Mouse (Mus musculus) ES-Bruce4 (cell line): ENCODE measurements around the gene Tnnt2. TPM values are rescaled to one million over a fixed set of nuclear protein-coding genes. Genes with fewer than 3 reads are reported as not detected.

Experiments used
- H3K27ac ChIP-seq: 2 replicates; pipeline ENCODE4 v1.5.1; 2012; ENCODE audit warnings: low read length, inconsistent platforms; ENCODE audit not compliant: insufficient read depth
- H3K27me3 ChIP-seq: 2 replicates; pipeline ENCODE4 v1.6.1; 2012; ENCODE audit warnings: mild to moderate bottlenecking, low read length, inconsistent platforms; ENCODE audit not compliant: control insufficient read depth, poor library complexity, insufficient read depth, severe bottlenecking
- H3K36me3 ChIP-seq: 2 replicates; pipeline ENCODE4 v1.6.1; 2012; ENCODE audit warnings: inconsistent platforms, mild to moderate bottlenecking, low read length, moderate library complexity; ENCODE audit not compliant: control insufficient read depth, poor library complexity, insufficient read depth, severe bottlenecking
- H3K4me1 ChIP-seq: one replicate; pipeline ENCODE4 v1.8.1; 2011; ENCODE audit warnings: low read length; ENCODE audit not compliant: control insufficient read depth, insufficient read depth
- H3K4me3 ChIP-seq: 2 replicates; pipeline ENCODE4 v1.5.1; 2011; ENCODE audit warnings: low read depth, mild to moderate bottlenecking, low read length
- H3K9ac ChIP-seq: 2 replicates; pipeline ENCODE4 v1.6.1; 2012; ENCODE audit warnings: low read depth, mild to moderate bottlenecking, inconsistent platforms; ENCODE audit not compliant: poor library complexity, severe bottlenecking
- H3K9me3 ChIP-seq: replicated peaks from 2 replicates; pipeline ENCODE4 v1.6.1; 2012; ENCODE audit warnings: mild to moderate bottlenecking, low read length, inconsistent platforms; ENCODE audit not compliant: control insufficient read depth, poor library complexity, insufficient read depth, severe bottlenecking
- CTCF ChIP-seq: IDR thresholded peaks from one replicate; pipeline ENCODE4 v1.8.1; 2011; ENCODE audit warnings: low read depth, low read length
- EP300 ChIP-seq: IDR thresholded peaks from 2 replicates; pipeline ENCODE4 v1.6.1; 2011; ENCODE audit warnings: low read depth, low read length; ENCODE audit not compliant: insufficient read depth
- POLR2A ChIP-seq: IDR thresholded peaks from one replicate; pipeline ENCODE4 v1.8.1; 2011; ENCODE audit warnings: low read length; ENCODE audit not compliant: insufficient read depth
- polyA plus RNA-seq: library from polyadenylated mRNA; stranded (reverse); fragments of >200 nt; gene quantifications from 2 replicates; pipeline ENCODE4 v1.2.4, GENCODE M21; 2011; ENCODE audit warnings: low read depth; ENCODE audit not compliant: missing spikeins, insufficient read depth, insufficient read length

Gene Tnnt2
- polyA plus RNA-seq, 1 experiment = 1.6 TPM

DNA sequence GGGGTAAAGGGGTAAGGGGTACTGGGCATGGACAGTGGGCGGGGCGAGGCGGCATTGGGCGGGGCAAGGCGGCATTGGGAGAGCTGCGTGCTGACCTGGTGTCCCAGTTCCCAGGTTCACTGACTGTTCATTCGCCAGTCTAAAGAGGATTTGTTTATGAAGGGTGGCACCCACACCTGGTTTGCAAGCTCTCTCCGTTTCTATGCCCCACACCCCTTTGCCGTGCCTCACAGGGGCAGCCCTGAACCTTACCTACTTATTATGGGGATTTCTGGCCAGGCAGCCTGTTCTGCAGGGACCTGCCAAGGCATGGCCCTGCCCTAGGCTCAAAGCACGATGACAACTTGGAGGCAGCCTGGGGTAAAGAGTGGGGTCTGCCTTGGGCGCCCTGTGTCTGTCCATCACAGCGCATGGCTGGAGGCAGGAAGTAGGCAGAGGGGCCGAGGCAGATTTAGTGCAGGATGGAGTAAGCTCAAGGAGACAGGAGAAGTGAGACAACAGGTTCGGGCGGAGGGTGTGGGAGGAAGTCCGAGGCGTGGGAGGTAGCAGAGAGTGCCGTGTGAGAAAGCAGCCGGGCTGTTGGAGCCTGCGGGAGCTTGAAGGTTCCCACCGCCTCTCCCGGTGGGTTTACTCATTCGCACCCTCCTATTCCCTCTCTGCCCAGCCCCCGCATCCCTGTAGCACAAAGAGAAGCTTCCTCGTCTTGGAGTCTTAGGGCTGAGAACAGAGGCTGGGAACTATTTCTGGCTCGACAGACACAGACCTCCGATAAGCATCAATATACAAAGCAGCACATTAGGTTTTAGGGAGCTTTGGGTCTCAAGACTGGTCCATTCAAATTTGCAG is 42.6 kb upstream of the Tnnt2 start:
- Histone ChIP-seq H3K4me1 (peaks cover 2% of the 10 kb centered on the region), H3K27ac (no peak overlapping the region), H3K27me3 (no peaks in the 10 kb centered on the region), H3K9ac (peak overlapping the region; percentile 29; the same call in 1 of the 2 replicates), H3K4me3 (peak overlapping the region; percentile 31), H3K9me3 (no peaks in the 10 kb centered on the region), H3K36me3 (no peaks in the 10 kb centered on the region)
- TF ChIP-seq EP300 (no peak), POLR2A (no peak), CTCF (no peak)

- H3K27me3 ChIP-seq = no peaks in the 10 kb centered on the region
Observed at GRCm38 (mm10) chr1:135794216-135795134, 41.7 kb upstream of the Tnnt2 start.

DNA sequence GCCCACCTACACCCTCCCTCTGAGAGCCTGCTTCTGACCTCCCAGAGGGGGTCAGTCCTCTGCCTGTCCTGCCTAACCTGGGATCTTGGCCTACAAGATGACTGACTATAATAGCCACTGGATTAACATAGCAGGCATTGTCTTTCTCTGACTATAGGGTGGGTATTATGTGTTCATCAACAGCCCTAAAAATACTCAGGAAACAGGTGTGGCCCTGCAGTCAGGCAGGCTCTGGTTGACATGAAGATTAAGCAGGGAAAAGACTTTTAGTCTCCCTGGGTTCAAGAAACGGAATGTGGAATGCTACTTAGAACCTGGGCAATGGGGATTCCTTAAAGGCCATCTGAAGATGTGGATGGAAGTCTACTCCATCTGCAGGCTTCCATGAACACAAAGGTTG is 37.7 kb upstream of the Tnnt2 start:
- H3K36me3 ChIP-seq = no peaks in the 10 kb centered on the region
- TF ChIP-seq EP300 (no peak), CTCF (no peak), POLR2A (no peak)
- H3K9ac ChIP-seq = no peak overlapping the region
- no peak overlapping the region for H3K4me3 ChIP-seq
- no peaks in the 10 kb centered on the region for H3K27me3 ChIP-seq
- H3K4me1 ChIP-seq = no peaks in the 10 kb centered on the region
- H3K9me3 ChIP-seq = no peaks in the 10 kb centered on the region
- no peak overlapping the region for H3K27ac ChIP-seq

More at GRCm38 (mm10) chr1:135794216-135795134, 41.7 kb upstream of the Tnnt2 start:
- no peaks in the 10 kb centered on the region for H3K36me3 ChIP-seq
- no peak overlapping the region for H3K4me3 ChIP-seq
- peak overlapping the region; percentile 29; the same call in 1 of the 2 replicates for H3K9ac ChIP-seq
- peaks cover 2% of the 10 kb centered on the region for H3K4me1 ChIP-seq
- H3K27ac ChIP-seq = no peak overlapping the region
- no peaks in the 10 kb centered on the region for H3K9me3 ChIP-seq
- TF ChIP-seq CTCF (no peak), EP300 (no peak), POLR2A (no peak)

DNA sequence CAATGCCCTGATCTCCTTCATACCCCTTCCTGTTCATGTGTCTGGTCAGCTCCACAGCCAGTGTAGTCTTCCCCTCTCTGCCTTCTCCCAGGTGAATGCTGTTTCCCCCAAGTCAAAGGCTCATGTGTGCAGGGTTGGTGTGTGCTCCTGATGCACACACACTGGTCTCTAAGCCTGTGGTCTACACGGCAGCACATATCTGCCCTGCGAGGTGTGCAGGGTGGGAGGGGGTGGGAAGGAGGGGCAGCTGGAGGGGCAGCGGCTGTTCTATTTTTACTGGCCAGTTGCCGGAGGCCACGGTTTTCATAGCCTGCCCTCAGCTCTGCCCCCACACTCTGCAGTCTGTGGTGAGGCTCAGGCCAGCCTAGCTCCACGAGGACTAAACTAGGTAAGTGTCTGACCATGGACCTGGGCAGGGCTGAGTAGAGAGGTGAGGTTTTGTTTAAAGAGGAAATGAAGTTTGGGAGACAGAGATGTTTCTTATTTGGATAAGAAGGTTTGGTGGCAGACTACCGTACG is 37.0 kb upstream of the Tnnt2 start:
- H3K9me3 ChIP-seq = no peaks in the 10 kb centered on the region
- TF ChIP-seq CTCF (no peak), EP300 (no peak), POLR2A (no peak)
- no peaks in the 10 kb centered on the region for H3K4me1 ChIP-seq
- H3K4me3 ChIP-seq = no peak overlapping the region
- no peaks in the 10 kb centered on the region for H3K27me3 ChIP-seq
- no peaks in the 10 kb centered on the region for H3K36me3 ChIP-seq
- H3K9ac ChIP-seq = no peak overlapping the region
- H3K27ac ChIP-seq = no peak overlapping the region

- Histone ChIP-seq H3K27me3 (no peaks in the 10 kb centered on the region), H3K9ac (no peak overlapping the region), H3K9me3 (no peaks in the 10 kb centered on the region), H3K4me1 (no peaks in the 10 kb centered on the region), H3K36me3 (no peaks in the 10 kb centered on the region), H3K27ac (no peak overlapping the region), H3K4me3 (no peak overlapping the region)
- no peak for TF ChIP-seq EP300
- TF ChIP-seq POLR2A = no peak
- no peak for TF ChIP-seq CTCF
Observed at GRCm38 (mm10) chr1:135800192-135800950, 35.8 kb upstream of the Tnnt2 start.
